Mouse (Mus musculus): ENCODE measurements around the gene Kcnip1.

Kcnip1 gene

GRCm38 (mm10) chr11:33986525-33986924 lies 6.4 kb downstream of the Kcnip1 start:
- DNase-seq (ENCODE audit: low spot score in 2 of 2), result no peak

- no peak for DNase-seq (ENCODE audit: low spot score in 2 of 2)
These were observed 12.8 kb downstream of the Kcnip1 start for GRCm38 (mm10) chr11:33980146-33980545.

- DNase-seq (ENCODE audit: low spot score in 2 of 2), result no peak
These were observed 17.8 kb downstream of the Kcnip1 start for GRCm38 (mm10) chr11:33975121-33975520.

- DNase-seq (ENCODE audit: low spot score in 2 of 2), result no peak
These were observed 18.5 kb downstream of the Kcnip1 start for GRCm38 (mm10) chr11:33974341-33975040.

GRCm38 (mm10) chr11:33972114-33972513 lies 20.8 kb downstream of the Kcnip1 start:
- DNase-seq (ENCODE audit: low spot score in 2 of 2), result no peak

GRCm38 (mm10) chr11:33969199-33969598 lies 23.8 kb downstream of the Kcnip1 start:
- no peak for DNase-seq (ENCODE audit: low spot score in 2 of 2)

GRCm38 (mm10) chr11:33967708-33968107 lies 25.2 kb downstream of the Kcnip1 start:
- no peak for DNase-seq (ENCODE audit: low spot score in 2 of 2)

GRCm38 (mm10) chr11:33965380-33965779 lies 27.6 kb downstream of the Kcnip1 start:
- no peak for DNase-seq (ENCODE audit: low spot score in 2 of 2)

GRCm38 (mm10) chr11:33962688-33963407 lies 30.1 kb downstream of the Kcnip1 start, which contains the start of gene Kcnmb1:
Gene Kcnmb1, plus strand, starts transcription at chr11:33963013.
- DNase-seq (ENCODE audit: low spot score in 2 of 2), result no peak

- DNase-seq (ENCODE audit: low spot score in 2 of 2), result no peak
These were observed 30.8 kb downstream of the Kcnip1 start for GRCm38 (mm10) chr11:33962178-33962577.

- peak in 1 of 2 experiments; percentile 47 for DNase-seq (ENCODE audit: low spot score in 2 of 2)
These were observed 34.2 kb downstream of the Kcnip1 start for GRCm38 (mm10) chr11:33958713-33959112.

GRCm38 (mm10) chr11:33957595-33957994 lies 35.4 kb downstream of the Kcnip1 start:
- DNase-seq (ENCODE audit: low spot score in 2 of 2), result no peak

GRCm38 (mm10) chr11:33956623-33957022 lies 36.3 kb downstream of the Kcnip1 start:
- no peak for DNase-seq (ENCODE audit: low spot score in 2 of 2)

- no peak for DNase-seq (ENCODE audit: low spot score in 2 of 2)
These were observed 37.0 kb downstream of the Kcnip1 start for GRCm38 (mm10) chr11:33955982-33956381.

GRCm38 (mm10) chr11:33951684-33952625 lies 41.0 kb downstream of the Kcnip1 start:
- DNase-seq (ENCODE audit: low spot score in 2 of 2), result no peak

- DNase-seq (ENCODE audit: low spot score in 2 of 2), result no peak
These were observed 41.8 kb downstream of the Kcnip1 start for GRCm38 (mm10) chr11:33951155-33951554.

- DNase-seq (ENCODE audit: low spot score in 2 of 2), result no peak
These were observed 46.5 kb downstream of the Kcnip1 start for GRCm38 (mm10) chr11:33946501-33946900.

- no peak for DNase-seq (ENCODE audit: low spot score in 2 of 2)
These were observed 48.1 kb downstream of the Kcnip1 start for GRCm38 (mm10) chr11:33944786-33945328.

- no peak for DNase-seq (ENCODE audit: low spot score in 2 of 2)
These were observed 48.7 kb downstream of the Kcnip1 start for GRCm38 (mm10) chr11:33944067-33944785.

- DNase-seq (ENCODE audit: low spot score in 2 of 2), result no peak
These were observed 49.4 kb downstream of the Kcnip1 start for GRCm38 (mm10) chr11:33943565-33943964.

Measured in right cerebral cortex, postnatal 10 days (tissue).